Mouse (Mus musculus): ENCODE measurements around the gene 4930402F06Rik. TPM values are rescaled to one million over a fixed set of nuclear protein-coding genes. Genes with fewer than 3 reads are reported as not detected.

4930402F06Rik gene
- polyA plus RNA-seq (2012; rRNA removed) = not detected in 2 replicates

DNA sequence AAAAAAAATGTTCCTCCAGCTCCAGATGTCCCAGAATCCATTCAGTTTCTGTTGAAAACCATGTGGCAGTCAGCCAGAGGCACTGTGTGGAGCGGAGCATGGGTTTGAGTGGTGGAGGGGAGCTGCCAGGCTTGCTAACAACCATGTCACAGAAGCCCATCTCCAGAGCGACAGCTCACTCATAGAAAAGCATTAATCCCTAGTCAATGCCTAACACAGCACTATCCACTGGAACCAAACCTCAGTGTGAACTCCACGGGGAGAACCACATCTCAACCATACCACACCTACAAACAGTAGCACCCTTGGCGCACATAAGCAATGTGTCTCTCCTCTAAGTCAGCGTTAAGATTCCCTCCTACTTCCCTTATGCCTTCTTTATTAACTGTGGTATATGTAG is at the start of gene 4930402F06Rik:
4930402F06Rik (minus strand) TSS at position 80 of the 400 bp plus-strand sequence.

DNA sequence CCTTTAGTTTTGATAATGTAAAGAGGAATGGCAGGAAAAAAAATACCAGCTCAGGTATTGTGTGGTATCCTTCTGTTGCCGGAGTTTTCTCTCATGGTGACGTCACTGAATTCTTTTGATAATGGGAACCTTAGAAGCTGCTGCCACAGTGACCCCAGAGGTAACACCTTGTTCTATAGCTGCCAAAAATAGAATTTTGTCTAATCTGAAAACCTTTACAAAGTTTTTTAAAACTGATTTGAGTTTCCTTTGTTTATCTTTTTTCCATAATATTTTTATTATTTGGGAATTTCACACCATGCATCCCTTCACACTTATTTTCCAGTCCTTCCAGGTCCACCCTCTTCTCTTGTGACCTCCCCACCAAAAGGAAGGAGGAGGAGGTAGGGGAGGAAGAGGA is 29.3 kb downstream of the 4930402F06Rik start, which contains the start of gene 4930568D16Rik:
4930568D16Rik (minus strand) TSS at position 101 of the 400 bp plus-strand sequence.

GRCm38 (mm10) chr2:35336388-35337280 is 60.3 kb downstream of the 4930402F06Rik start, which contains the start of gene Stom:
Gene Stom, minus strand, starts transcription at chr2:35336976.

Other genes with a start within 250 kb of the 4930402F06Rik start
- gene Rab14, start 196.1 kb downstream of the 4930402F06Rik start, polyA plus RNA-seq (2012; rRNA removed) = 45.9 and 46.0 TPM in 2 replicates
- 60.2 and 64.7 TPM in 2 replicates for gene Gsn, start 140.8 kb downstream of the 4930402F06Rik start, polyA plus RNA-seq (2012; rRNA removed)
- gene Stom, start 60.2 kb downstream of the 4930402F06Rik start, polyA plus RNA-seq (2012; rRNA removed) = 65.5 and 66.6 TPM in 2 replicates
- gene 4930568D16Rik, start 29.4 kb downstream of the 4930402F06Rik start, polyA plus RNA-seq (2012; rRNA removed) = not detected in 2 replicates
- gene Ggta1, start 66.1 kb upstream of the 4930402F06Rik start, polyA plus RNA-seq (2012; rRNA removed) = 6.7 and 6.9 TPM in 2 replicates
- gene Dab2ip, start 161.1 kb upstream of the 4930402F06Rik start, polyA plus RNA-seq (2012; rRNA removed) = 4.2 and 5.7 TPM in 2 replicates